Mouse (Mus musculus) brown adipose tissue, adult 24 weeks (tissue): ENCODE measurements around the gene Cdk1. TPM values are rescaled to one million over a fixed set of nuclear protein-coding genes. Genes with fewer than 3 reads are reported as not detected.

ENCODE experiments used
- H3K27ac ChIP-seq: fragments of 200-500 bp; replicated peaks from 2 replicates; pipeline ENCODE4 v1.5.1; 2012; ENCODE audit warnings: low read depth, mild to moderate bottlenecking, low read length
- H3K4me1 ChIP-seq: fragments of 200-500 bp; 2 replicates; pipeline ENCODE4 v1.6.1; 2012; ENCODE audit warnings: low read length, mixed read lengths; ENCODE audit not compliant: control insufficient read depth, insufficient read depth, insufficient read length
- H3K4me3 ChIP-seq: fragments of 200-500 bp; 2 replicates; pipeline ENCODE4 v1.5.1; 2012; ENCODE audit warnings: low read depth, mild to moderate bottlenecking, low read length, moderate library complexity; ENCODE audit not compliant: insufficient read depth
- polyA plus RNA-seq: library from polyadenylated mRNA; stranded (reverse); fragments of >200 nt; gene quantifications from 2 replicates; pipeline ENCODE4 v1.2.4, GENCODE M21; 2012; ENCODE audit not compliant: missing spikeins, insufficient read depth, insufficient read length

Cdk1 gene
- polyA plus RNA-seq, 1 experiment: not detected

- Histone ChIP-seq H3K4me1 (no peaks in the 10 kb centered on the region), H3K4me3 (no peak overlapping the region), H3K27ac (no peak overlapping the region)
Observed at GRCm38 (mm10) chr10:69331231-69331630, 21.5 kb downstream of the Cdk1 start.

- Histone ChIP-seq H3K27ac (no peak overlapping the region), H3K4me3 (no peak overlapping the region), H3K4me1 (no peaks in the 10 kb centered on the region)
Observed at GRCm38 (mm10) chr10:69328656-69329046, 24.1 kb downstream of the Cdk1 start.

- H3K4me1 ChIP-seq: no peaks in the 10 kb centered on the region
- no peak overlapping the region for H3K27ac ChIP-seq
- no peak overlapping the region for H3K4me3 ChIP-seq
Observed at GRCm38 (mm10) chr10:69328029-69328655, 24.6 kb downstream of the Cdk1 start.

GRCm38 (mm10) chr10:69327362-69327761, 25.4 kb downstream of the Cdk1 start:
- H3K27ac ChIP-seq: no peak overlapping the region
- no peaks in the 10 kb centered on the region for H3K4me1 ChIP-seq
- no peak overlapping the region for H3K4me3 ChIP-seq

- Histone ChIP-seq H3K4me1 (no peaks in the 10 kb centered on the region), H3K4me3 (no peak overlapping the region), H3K27ac (no peak overlapping the region)
Observed at GRCm38 (mm10) chr10:69326433-69326832, 26.3 kb downstream of the Cdk1 start.

- H3K27ac ChIP-seq: no peak overlapping the region
- H3K4me3 ChIP-seq: no peak overlapping the region
- H3K4me1 ChIP-seq: no peaks in the 10 kb centered on the region
Observed at GRCm38 (mm10) chr10:69324816-69325215, 27.9 kb downstream of the Cdk1 start.

GRCm38 (mm10) chr10:69323986-69324385, 28.8 kb downstream of the Cdk1 start:
- H3K4me3 ChIP-seq: no peak overlapping the region
- H3K27ac ChIP-seq: no peak overlapping the region
- no peaks in the 10 kb centered on the region for H3K4me1 ChIP-seq

GRCm38 (mm10) chr10:69321519-69322035, 31.2 kb downstream of the Cdk1 start:
- Histone ChIP-seq H3K4me3 (peak overlapping the region; percentile 42), H3K4me1 (no peaks in the 10 kb centered on the region), H3K27ac (peak overlapping the region; percentile 85)

- no peaks in the 10 kb centered on the region for H3K4me1 ChIP-seq
- H3K4me3 ChIP-seq: peak overlapping the region; percentile 42
- H3K27ac ChIP-seq: peak overlapping the region; percentile 85
Observed at GRCm38 (mm10) chr10:69320667-69321518, 31.8 kb downstream of the Cdk1 start.

GRCm38 (mm10) chr10:69318514-69318913, 34.2 kb downstream of the Cdk1 start:
- no peaks in the 10 kb centered on the region for H3K4me1 ChIP-seq
- H3K27ac ChIP-seq: no peak overlapping the region
- no peak overlapping the region for H3K4me3 ChIP-seq

- no peak overlapping the region for H3K27ac ChIP-seq
- no peak overlapping the region for H3K4me3 ChIP-seq
- H3K4me1 ChIP-seq: no peaks in the 10 kb centered on the region
Observed at GRCm38 (mm10) chr10:69313944-69314343, 38.8 kb downstream of the Cdk1 start.

GRCm38 (mm10) chr10:69311867-69312266, 40.9 kb downstream of the Cdk1 start:
- Histone ChIP-seq H3K4me1 (no peaks in the 10 kb centered on the region; the same call in 1 of the 2 replicates), H3K4me3 (no peak overlapping the region), H3K27ac (no peak overlapping the region)

GRCm38 (mm10) chr10:69309109-69309508, 43.6 kb downstream of the Cdk1 start:
- H3K4me3 ChIP-seq: no peak overlapping the region
- no peak overlapping the region for H3K27ac ChIP-seq
- peaks cover 4% of the 10 kb centered on the region; the same call in 1 of the 2 replicates for H3K4me1 ChIP-seq

- no peak overlapping the region for H3K4me3 ChIP-seq
- H3K27ac ChIP-seq: no peak overlapping the region
- peaks cover 4% of the 10 kb centered on the region; the same call in 1 of the 2 replicates for H3K4me1 ChIP-seq
Observed at GRCm38 (mm10) chr10:69307067-69307466, 45.7 kb downstream of the Cdk1 start.

GRCm38 (mm10) chr10:69306205-69306604, 46.5 kb downstream of the Cdk1 start:
- Histone ChIP-seq H3K27ac (0 out of 2 replicates have a peak overlapping the region, but pooled peaks have one; percentile 1), H3K4me3 (no peak overlapping the region), H3K4me1 (peaks cover 4% of the 10 kb centered on the region; the same call in 1 of the 2 replicates)
